Mouse (Mus musculus) Patski (cell line): ENCODE results near the gene Lims1. TPM values are rescaled to one million over a fixed set of nuclear protein-coding genes. Genes with fewer than 3 reads are reported as not detected.

Experiments used
- ATAC-seq: fragments of 100-300 bp; one replicate; pipeline ENCODE4 v1.8.0; 2021
- CTCF ChIA-PET: fragments of 350-600 bp; sonication (Branson Sonifier 250); formaldehyde crosslinking; loops from one replicate; lab custom pipeline; 2022; ENCODE audit warnings: inconsistent platforms; lab: Charles Lee
- POLR2A ChIA-PET: fragments of 350-600 bp; sonication (Branson Sonifier 250); formaldehyde crosslinking; loops from one replicate; lab custom pipeline; 2022; ENCODE audit warnings: antibody characterized with exemption, inconsistent platforms; lab: Charles Lee
- DNase-seq: peaks from one replicate; pipeline ENCODE4 v3.0.0-alpha.2; 2011; ENCODE audit warnings: low read depth, low spot score
- H3K27me3 ChIP-seq: fragments of 371-371 bp; one replicate; pipeline ENCODE4 v1.5.1; 2021
- CTCF ChIP-seq: fragments of 100-300 bp; IDR thresholded peaks from one replicate; pipeline ENCODE4 v1.5.1; 2021
- in situ Hi-C: fragments of 300-500 bp; cut with MboI; formaldehyde crosslinking; loops from 3 replicates; pipeline ENCODE4 v1.11.1; 2018; ENCODE audit warnings: low pct_unique_long_range_greater_than_20kb, mixed read lengths
- polyA plus RNA-seq: library from polyadenylated mRNA; unstranded; gene quantifications from one replicate; pipeline ENCODE4 v1.2.3, GENCODE M21; 2021

Gene Lims1
- polyA plus RNA-seq, 1 experiment from 2014 or later: 56.0 TPM

DNA sequence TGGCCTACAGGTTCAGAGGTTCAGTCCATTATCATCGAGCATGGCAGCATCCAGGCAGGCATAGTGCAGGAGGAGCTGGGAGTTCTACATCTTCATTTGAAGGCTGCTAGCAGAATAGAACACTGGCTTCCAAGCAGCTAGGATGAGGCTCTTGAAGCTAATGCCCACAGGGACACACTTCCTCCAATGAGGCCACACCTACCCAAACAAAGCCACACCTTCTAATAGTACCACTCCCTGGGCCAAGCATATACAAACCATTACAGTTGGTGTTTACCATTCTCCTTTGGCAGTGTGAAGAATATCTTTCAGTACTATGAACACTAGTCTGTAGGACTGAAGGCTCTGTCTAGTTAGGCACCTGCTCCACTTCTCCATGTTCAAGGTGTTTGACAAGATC, 136.6 kb downstream of the Lims1 start:
- CTCF ChIA-PET: no interaction called here
- POLR2A ChIA-PET: no interaction called here
- no peak for ATAC-seq
- in situ Hi-C loops: no loop called here
- no peaks in the 10 kb centered on the region for H3K27me3 ChIP-seq
- TF ChIP-seq CTCF: no peak
- DNase-seq: no peak

Other genes with a start within 250 kb of the Lims1 start
- gene AW822073, start 98.5 kb upstream of the Lims1 start, polyA plus RNA-seq: not detected
- not detected for gene Duxf3, start 90.8 kb upstream of the Lims1 start, polyA plus RNA-seq
- not detected for gene Gm4981, start 86.8 kb upstream of the Lims1 start, polyA plus RNA-seq
- gene Gcc2, start 68.0 kb upstream of the Lims1 start, polyA plus RNA-seq: 38.3 TPM
- 48.9 TPM for gene Ranbp2, start 123.5 kb downstream of the Lims1 start, polyA plus RNA-seq
- 5.0 TPM for gene Ccdc138, start 174.5 kb downstream of the Lims1 start, polyA plus RNA-seq